Mouse (Mus musculus) spleen, embryonic (tissue): ENCODE measurements around the gene Lin37.

ENCODE experiments used
- CTCF ChIA-PET: fragments of 350-600 bp; sonication (Branson Sonifier 250); formaldehyde crosslinking; loops from one replicate; lab custom pipeline; 2022; lab: Charles Lee

Lin37 gene

GRCm38 (mm10) chr7:30587842-30588667 is 28.4 kb upstream of the Lin37 start:
- CTCF ChIA-PET, result no interaction called here

GRCm38 (mm10) chr7:30586455-30587020 is 26.9 kb upstream of the Lin37 start:
- CTCF ChIA-PET, result no interaction called here

DNA sequence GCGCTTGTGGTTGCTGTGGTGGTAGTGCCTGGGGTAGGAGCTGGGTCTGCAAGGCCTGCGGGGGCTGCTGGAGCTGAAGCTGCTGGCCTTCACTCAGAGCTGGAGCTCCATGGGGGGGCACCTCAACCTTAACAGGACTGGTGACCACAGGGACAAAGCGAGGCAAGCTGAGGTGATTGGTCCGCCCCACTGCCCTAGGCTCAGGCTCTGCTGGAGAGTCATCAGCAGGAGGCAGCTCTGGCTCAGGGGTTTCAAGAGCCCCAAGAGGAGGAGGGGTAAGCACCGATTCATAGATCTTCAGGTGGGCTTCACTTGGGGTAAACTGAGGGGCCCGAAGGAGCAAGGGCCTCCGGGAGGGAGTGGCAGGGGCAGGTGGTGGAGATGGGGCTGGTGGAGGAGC is 25.5 kb upstream of the Lin37 start:
- CTCF ChIA-PET, result interaction anchor here (0.6 kb wide), 1 partner anchor 62 kb away, joined by 12 read pairs; no protein-coding TSS in a partner anchor

- CTCF ChIA-PET, result no interaction called here
Observed at GRCm38 (mm10) chr7:30584339-30584738, 24.7 kb upstream of the Lin37 start.

GRCm38 (mm10) chr7:30581547-30581946 is 21.9 kb upstream of the Lin37 start:
- CTCF ChIA-PET, result no interaction called here

DNA sequence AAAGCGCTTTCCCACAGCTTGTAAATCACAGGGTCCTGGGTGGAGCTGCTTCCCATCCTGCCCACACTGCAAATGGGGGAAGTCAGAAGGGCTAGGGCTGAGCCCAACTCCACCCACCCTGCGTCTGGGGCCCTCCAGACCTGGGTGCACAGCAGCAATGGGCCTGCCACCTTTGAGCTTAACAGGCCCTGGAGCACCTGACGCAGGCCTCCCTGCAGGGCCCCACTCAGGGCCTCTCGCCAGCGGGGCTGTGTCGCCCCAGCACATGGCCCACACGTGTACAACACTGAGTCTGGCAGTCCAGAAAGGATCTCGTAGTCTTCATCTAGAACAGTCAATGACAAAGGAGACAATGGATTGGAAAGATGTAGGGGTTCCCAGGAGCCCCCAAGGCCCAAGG is 20.3 kb upstream of the Lin37 start:
- CTCF ChIA-PET, result no interaction called here

- CTCF ChIA-PET, result no interaction called here
Observed at GRCm38 (mm10) chr7:30572969-30573368, 13.3 kb upstream of the Lin37 start.

GRCm38 (mm10) chr7:30572389-30572788 is 12.8 kb upstream of the Lin37 start:
- CTCF ChIA-PET, result interaction anchor here (0.5 kb wide), 1 partner anchor 173 kb away, joined by 3 read pairs; no protein-coding TSS in a partner anchor

GRCm38 (mm10) chr7:30567555-30567954 is 7.9 kb upstream of the Lin37 start:
- CTCF ChIA-PET, result interaction anchor here (0.5 to 0.6 kb wide), 2 partner anchors 101 to 435 kb away, joined by 3 to 4 read pairs; no protein-coding TSS in a partner anchor

DNA sequence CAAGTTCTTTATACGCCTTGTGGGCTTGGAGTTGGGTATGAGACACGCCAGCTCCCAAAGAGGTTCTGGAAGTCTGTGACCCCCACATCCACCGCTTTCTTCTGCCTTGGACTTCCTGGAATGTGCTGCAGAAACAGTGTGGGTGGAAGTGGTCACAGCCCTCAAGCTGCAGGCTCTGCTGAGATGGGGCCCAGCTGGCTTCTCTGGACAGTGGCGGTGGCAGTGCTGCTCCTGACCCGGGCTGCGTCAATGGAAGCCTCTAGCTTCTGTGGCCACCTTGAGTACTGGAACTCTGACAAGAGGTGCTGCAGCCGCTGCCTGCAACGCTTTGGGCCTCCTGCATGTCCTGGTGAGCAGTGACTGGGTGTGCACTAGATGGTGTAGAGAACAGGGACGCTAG is 6.4 kb upstream of the Lin37 start:
- CTCF ChIA-PET, result no interaction called here

- CTCF ChIA-PET, result no interaction called here
Observed at GRCm38 (mm10) chr7:30564970-30565571, 5.4 kb upstream of the Lin37 start, which contains the start of gene Igflr1. Gene Igflr1 (plus strand): TSS chr7:30565427.

- CTCF ChIA-PET, result no interaction called here
Observed at GRCm38 (mm10) chr7:30563906-30564280, 4.3 kb upstream of the Lin37 start.

GRCm38 (mm10) chr7:30563117-30563905 is 3.7 kb upstream of the Lin37 start, which contains the start of the genes U2af1l4, Gm49396 and Psenen:
Gene U2af1l4 (plus strand): TSS chr7:30563301.
Gene Gm49396 (plus strand): TSS chr7:30563344.
Gene Psenen (minus strand): TSS chr7:30563627.
- CTCF ChIA-PET, result interaction anchor here (0.7 kb wide), 1 partner anchor 29 kb away, joined by 5 read pairs; no protein-coding TSS in a partner anchor

- CTCF ChIA-PET, result interaction anchor here (0.7 kb wide), 4 partner anchors 30 to 212 kb away, joined by 5 to 15 read pairs (median 10); no protein-coding TSS in a partner anchor
Observed at GRCm38 (mm10) chr7:30562526-30563116, 3.0 kb upstream of the Lin37 start.

DNA sequence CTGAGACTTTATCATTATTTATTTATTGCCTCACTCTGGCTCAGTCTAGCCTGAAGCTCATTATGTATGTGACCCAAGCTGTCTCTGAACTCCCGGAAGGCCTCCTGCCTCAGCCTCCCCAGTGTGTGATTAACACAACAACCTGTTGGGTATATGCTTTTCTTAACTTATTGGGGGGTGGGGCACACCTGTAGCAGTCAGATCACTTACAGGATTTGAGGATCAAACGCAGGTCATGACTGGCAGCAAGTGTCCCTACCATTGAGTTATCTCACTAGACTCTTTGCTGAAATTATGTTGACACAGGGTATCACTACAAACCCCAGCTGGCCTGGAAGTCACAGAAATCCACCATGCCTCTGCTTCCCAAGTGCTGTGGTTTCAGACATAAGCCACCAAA is 658 bp upstream of the Lin37 start:
- CTCF ChIA-PET, result no interaction called here

DNA sequence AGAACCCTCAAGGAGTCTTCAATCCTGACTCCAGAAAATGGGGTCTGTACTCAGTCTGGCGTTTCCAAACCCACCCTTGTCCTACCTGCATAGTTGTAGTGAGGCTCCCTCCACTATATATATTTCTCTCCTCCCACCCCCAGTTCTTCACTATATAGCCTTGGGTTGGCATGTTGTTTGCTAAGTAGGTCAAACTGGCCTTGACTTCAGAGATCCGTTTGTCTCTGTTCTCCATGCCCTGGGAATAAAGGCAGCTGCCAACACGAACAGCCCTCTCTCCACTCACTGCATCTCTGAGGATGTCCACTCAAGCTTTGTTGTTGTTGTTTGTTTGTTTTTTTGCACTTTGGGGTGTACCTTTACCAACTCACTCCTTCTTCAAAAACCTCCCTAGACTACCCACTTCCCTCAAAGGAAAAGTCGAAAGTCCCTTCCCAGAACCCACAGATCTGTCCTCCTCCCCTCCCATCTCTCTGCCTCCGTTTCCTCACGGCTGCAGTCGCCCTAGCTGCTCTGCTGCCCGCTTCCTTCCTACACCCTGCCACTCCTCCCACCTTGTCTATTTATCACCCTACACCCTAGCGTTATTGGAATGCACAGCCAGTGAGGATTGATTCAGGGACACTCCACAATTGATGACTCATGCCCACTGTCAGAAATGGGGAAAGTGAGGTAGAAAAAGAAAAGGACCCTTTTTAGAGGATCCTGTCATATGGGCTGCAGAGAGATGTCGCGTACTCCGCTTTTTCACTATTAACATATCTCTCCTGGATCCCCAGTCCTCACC is 789 bp downstream of the Lin37 start:
- CTCF ChIA-PET, result no interaction called here

GRCm38 (mm10) chr7:30557901-30558514 is 1.6 kb downstream of the Lin37 start:
- CTCF ChIA-PET, result no interaction called here

DNA sequence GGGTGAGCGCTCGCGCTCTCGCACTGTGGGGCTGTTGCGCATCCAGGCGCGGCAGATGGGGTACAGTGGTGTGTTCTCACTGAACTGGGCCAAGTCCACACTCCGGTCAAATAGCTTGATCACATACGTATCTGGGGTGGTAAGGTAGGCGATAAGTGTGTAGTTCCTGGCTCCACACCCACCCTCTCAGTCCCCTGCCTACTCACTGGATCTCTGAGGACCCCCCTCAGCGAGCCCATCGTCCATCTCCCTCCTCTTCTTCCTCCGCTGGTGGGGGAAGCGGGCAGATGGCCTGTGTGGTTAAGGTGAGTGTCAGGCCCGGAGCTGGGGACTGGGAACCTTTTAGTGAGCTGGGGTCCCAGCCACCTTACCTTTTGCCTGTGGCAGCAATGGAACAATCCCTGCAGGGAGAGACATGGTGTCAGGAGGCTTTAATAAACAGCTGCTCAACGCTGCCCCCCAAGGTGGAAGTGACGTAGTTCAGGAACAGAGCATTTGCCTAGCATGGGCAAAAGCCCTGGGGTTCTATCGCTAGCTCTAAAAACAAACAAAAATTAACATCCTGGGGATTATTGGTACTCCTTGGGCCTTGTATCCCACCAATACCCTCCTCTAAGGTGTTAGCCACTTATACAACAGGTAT is 2.6 kb downstream of the Lin37 start:
- CTCF ChIA-PET, result no interaction called here
